Mouse (Mus musculus) neural tube, embryonic 13.5 days (tissue): ENCODE results near the gene Psmd2. TPM values are rescaled to one million over a fixed set of nuclear protein-coding genes. Genes with fewer than 3 reads are reported as not detected.

Source experiments
- ATAC-seq: fragments of 200-750 bp; cut with Nextera tagmentation; 2 replicates; pipeline ENCODE4 v1.8.0; 2017; ENCODE audit warnings: low read depth, mild to moderate bottlenecking, moderate TSS enrichment, moderate library complexity
- H3K27ac ChIP-seq: fragments of 300-500 bp; sonication (generic); replicated peaks from 2 replicates; pipeline ENCODE4 v1.5.1; 2015; ENCODE audit warnings: moderate library complexity, mild to moderate bottlenecking, inconsistent platforms
- H3K27me3 ChIP-seq: fragments of 300-500 bp; sonication (generic); 2 replicates; pipeline ENCODE4 v1.6.1; 2015; ENCODE audit warnings: mild to moderate bottlenecking, inconsistent platforms
- H3K36me3 ChIP-seq: fragments of 300-500 bp; sonication (generic); 2 replicates; pipeline ENCODE4 v1.6.1; 2015; ENCODE audit warnings: mild to moderate bottlenecking, inconsistent platforms
- H3K4me1 ChIP-seq: fragments of 300-500 bp; sonication (generic); replicated peaks from 2 replicates; pipeline ENCODE4 v1.6.1; 2015; ENCODE audit warnings: inconsistent platforms
- H3K4me2 ChIP-seq: fragments of 300-500 bp; sonication (generic); 2 replicates; pipeline ENCODE4 v1.6.1; 2015; ENCODE audit warnings: inconsistent platforms, mild to moderate bottlenecking, moderate library complexity
- H3K4me3 ChIP-seq: fragments of 300-500 bp; sonication (generic); 2 replicates; pipeline ENCODE4 v1.5.1; 2015; ENCODE audit warnings: mild to moderate bottlenecking, inconsistent platforms
- H3K9ac ChIP-seq: fragments of 300-500 bp; sonication (generic); 2 replicates; pipeline ENCODE4 v1.6.1; 2015; ENCODE audit warnings: moderate library complexity, mild to moderate bottlenecking, inconsistent platforms
- H3K9me3 ChIP-seq: fragments of 300-500 bp; sonication (generic); 2 replicates; pipeline ENCODE4 v1.6.1; 2016; ENCODE audit warnings: inconsistent platforms
- WGBS: fragments of 180-500 bp; shearing (Covaris S2); methylation state at CpG from one replicate; pipeline ENCODE4 v1.1.7; 2015; 5-methylcytosine and 5-hydroxymethylcytosine counted together
- microRNA counts: library from miRNA; unstranded; fragments of <30 nt; microRNA quantifications from one replicate; lab custom pipeline; 2016
- microRNA-seq: library from miRNA; unstranded; fragments of <30 nt; microRNA quantifications from one replicate; pipeline ENCODE4, GENCODE M21; 2016
- polyA plus RNA-seq: library from polyadenylated mRNA; unstranded; fragments of >200 nt; fragmentation: Nextera tagmentation; extraction: Ambion mirVana; gene quantifications from 2 replicates; pipeline ENCODE4 v1.2.1, GENCODE M21; 2015

Psmd2 gene
- polyA plus RNA-seq, 1 experiment from 2014 or later, result 352 TPM

- no peaks in the 10 kb centered on the region for H3K9me3 ChIP-seq
- H3K27ac ChIP-seq, result no peak overlapping the region
- no peak for ATAC-seq
- peaks cover 26% of the 10 kb centered on the region for H3K4me1 ChIP-seq
- WGBS, result 93% methylated on average over 2 of the region's 2 CpGs
- no peaks in the 10 kb centered on the region for H3K27me3 ChIP-seq
- H3K9ac ChIP-seq, result no peak overlapping the region
- peaks cover 90% of the 10 kb centered on the region for H3K36me3 ChIP-seq
- H3K4me2 ChIP-seq, result no peak overlapping the region
- H3K4me3 ChIP-seq, result no peak overlapping the region
These were observed 55.1 kb downstream of the Psmd2 start for GRCm38 (mm10) chr16:20706407-20707055.

DNA sequence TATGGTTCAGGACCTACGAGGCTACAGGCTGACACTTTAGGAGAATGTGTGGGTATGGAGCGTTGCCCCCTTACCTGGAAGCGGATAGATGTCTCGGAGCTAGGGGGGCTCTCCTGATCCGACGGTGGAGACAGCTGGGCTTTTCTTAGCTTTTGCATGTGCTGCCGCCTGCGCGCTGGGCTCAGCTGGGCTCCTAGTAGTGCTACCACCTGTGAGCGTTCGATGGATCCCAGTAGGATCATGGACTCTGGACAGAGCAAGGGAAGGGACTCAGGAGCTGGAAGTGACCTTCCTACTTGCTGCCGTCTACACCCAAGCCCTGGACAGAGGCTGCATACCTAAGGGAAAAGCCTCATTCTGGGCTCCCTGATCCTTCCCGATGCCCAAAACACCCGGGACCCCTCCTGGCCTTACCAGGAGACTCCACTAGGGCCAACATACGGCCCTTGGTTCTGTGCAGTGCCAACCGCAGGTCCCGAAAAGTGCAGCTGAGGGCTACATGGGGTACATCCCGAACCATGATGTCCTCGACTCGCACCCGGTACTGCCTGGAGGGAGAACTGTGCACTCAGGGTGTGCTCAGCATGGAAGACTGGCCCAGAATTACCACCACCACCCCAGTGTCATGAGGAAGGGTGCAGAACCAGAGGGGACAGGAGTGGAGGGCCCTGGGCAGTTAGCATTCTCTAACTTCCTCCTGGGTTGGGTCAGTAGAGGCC is 56.9 kb downstream of the Psmd2 start:
- H3K27me3 ChIP-seq, result no peaks in the 10 kb centered on the region
- H3K27ac ChIP-seq, result no peak overlapping the region
- H3K4me3 ChIP-seq, result no peak overlapping the region
- peak overlapping the region; percentile 8; the same call in 1 of the 2 replicates for H3K9ac ChIP-seq
- no peak for ATAC-seq
- H3K9me3 ChIP-seq, result no peaks in the 10 kb centered on the region
- peaks cover 15% of the 10 kb centered on the region; the same call in 1 of the 2 replicates for H3K4me1 ChIP-seq
- no peak overlapping the region for H3K4me2 ChIP-seq
- peaks cover 98% of the 10 kb centered on the region for H3K36me3 ChIP-seq
- 93% methylated on average over 21 of the region's 21 CpGs for WGBS

GRCm38 (mm10) chr16:20708939-20709734 is 57.7 kb downstream of the Psmd2 start:
- H3K9ac ChIP-seq, result peak overlapping the region; percentile 17; the same call in 1 of the 2 replicates
- no peak overlapping the region for H3K4me2 ChIP-seq
- H3K4me1 ChIP-seq, result peaks cover 20% of the 10 kb centered on the region
- no peak overlapping the region for H3K4me3 ChIP-seq
- H3K27ac ChIP-seq, result no peak overlapping the region
- ATAC-seq, result peak; percentile 62
- 74% methylated on average over 19 of the region's 19 CpGs for WGBS
- no peaks in the 10 kb centered on the region for H3K27me3 ChIP-seq
- H3K36me3 ChIP-seq, result peaks cover 91% of the 10 kb centered on the region
- H3K9me3 ChIP-seq, result no peaks in the 10 kb centered on the region

- Histone ChIP-seq H3K4me1 (peaks cover 32% of the 10 kb centered on the region), H3K4me3 (no peak overlapping the region), H3K27me3 (no peaks in the 10 kb centered on the region), H3K4me2 (no peak overlapping the region), H3K27ac (no peak overlapping the region), H3K36me3 (peaks cover 79% of the 10 kb centered on the region), H3K9me3 (no peaks in the 10 kb centered on the region), H3K9ac (no peak overlapping the region)
- WGBS, result 95% methylated on average over 11 of the region's 11 CpGs
- ATAC-seq, result no peak
These were observed 58.9 kb downstream of the Psmd2 start for GRCm38 (mm10) chr16:20710370-20710769.

DNA sequence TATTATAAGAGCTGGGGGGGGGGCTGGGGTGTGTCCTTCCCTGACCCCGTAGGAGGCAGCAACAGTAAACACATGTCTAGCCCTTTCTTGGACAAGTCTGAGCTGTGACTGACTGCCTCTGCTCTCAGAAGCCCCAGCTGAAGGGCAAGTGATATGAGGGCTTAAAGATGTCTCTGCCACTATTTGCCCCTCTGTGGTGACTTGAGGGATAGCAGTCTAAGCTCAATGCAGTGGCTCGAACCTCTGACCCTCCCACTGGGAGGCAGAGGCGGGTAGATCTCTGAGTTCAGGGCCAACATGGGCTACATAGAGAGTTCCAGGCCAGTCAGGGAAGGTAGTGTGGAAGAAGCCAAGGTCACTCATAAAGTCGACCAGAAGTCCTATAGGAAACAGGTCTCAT is 59.4 kb downstream of the Psmd2 start:
- ATAC-seq, result no peak
- Histone ChIP-seq H3K27ac (no peak overlapping the region), H3K27me3 (no peaks in the 10 kb centered on the region), H3K9ac (no peak overlapping the region), H3K4me2 (no peak overlapping the region), H3K36me3 (peaks cover 74% of the 10 kb centered on the region), H3K4me3 (no peak overlapping the region), H3K4me1 (peaks cover 36% of the 10 kb centered on the region), H3K9me3 (no peaks in the 10 kb centered on the region)
- WGBS, result 82% methylated on average over 4 of the region's 4 CpGs

GRCm38 (mm10) chr16:20712190-20712589 is 60.7 kb downstream of the Psmd2 start:
- H3K27ac ChIP-seq, result no peak overlapping the region
- peaks cover 60% of the 10 kb centered on the region for H3K36me3 ChIP-seq
- no peak overlapping the region for H3K4me2 ChIP-seq
- H3K9me3 ChIP-seq, result no peaks in the 10 kb centered on the region
- H3K4me3 ChIP-seq, result no peak overlapping the region
- H3K4me1 ChIP-seq, result peaks cover 47% of the 10 kb centered on the region
- ATAC-seq, result no peak
- no peaks in the 10 kb centered on the region for H3K27me3 ChIP-seq
- H3K9ac ChIP-seq, result no peak overlapping the region
- WGBS, result 73% methylated on average over 9 of the region's 9 CpGs

DNA sequence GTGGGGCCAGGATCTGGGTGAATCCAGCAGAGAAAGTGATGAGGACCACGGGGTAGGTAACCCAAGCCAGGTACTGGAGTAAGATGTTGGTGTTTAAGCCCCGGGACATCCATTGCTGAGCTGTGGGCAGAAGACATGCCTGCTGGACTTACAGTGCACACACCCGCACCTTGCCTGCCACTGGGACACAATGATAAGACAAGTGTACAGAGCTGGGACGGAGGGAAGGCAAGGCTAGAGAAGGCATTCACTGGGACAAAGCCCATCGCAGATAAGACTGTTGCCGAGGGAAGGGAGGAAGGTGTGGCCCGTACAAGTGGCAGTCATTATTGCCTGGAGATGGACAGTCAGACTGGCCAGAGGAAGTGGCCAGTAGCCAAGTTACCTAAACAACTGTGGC is 61.4 kb downstream of the Psmd2 start:
- Histone ChIP-seq H3K9me3 (no peaks in the 10 kb centered on the region), H3K27me3 (no peaks in the 10 kb centered on the region), H3K4me2 (no peak overlapping the region), H3K36me3 (peaks cover 53% of the 10 kb centered on the region), H3K9ac (no peak overlapping the region; the same call in 1 of the 2 replicates), H3K4me1 (peaks cover 49% of the 10 kb centered on the region), H3K4me3 (no peak overlapping the region), H3K27ac (no peak overlapping the region)
- no peak for ATAC-seq
- 89% methylated on average over 7 of the region's 7 CpGs for WGBS

MicroRNAs encoded within 50 kb of the gene (microRNA counts, 519-probe panel; counts per million panel counts)
- 3,632 counts per million, percentile 53 among the panel's probes with 10 or more counts for microRNA mmu-miR-1224 (lab: Ali Mortazavi, UCI)

Small RNA genes within 50 kb of the gene (microRNA-seq; reads per million reads assigned to microRNA genes)
- gene Mir1224, result 37.0 reads per million, percentile 42 among the genes with 10 or more reads in this experiment

Other genes with a start within 250 kb of the Psmd2 start
- gene Abcc5, start 225.3 kb upstream of the Psmd2 start, polyA plus RNA-seq, result 120 and 123 TPM in 2 replicates
- gene Eif2b5, start 152.8 kb upstream of the Psmd2 start, polyA plus RNA-seq, result 102 and 103 TPM in 2 replicates
- 48.5 and 55.4 TPM in 2 replicates for gene Dvl3, start 134.7 kb upstream of the Psmd2 start, polyA plus RNA-seq
- 1,020 and 1,063 TPM in 2 replicates for gene Ap2m1, start 116.2 kb upstream of the Psmd2 start, polyA plus RNA-seq
- gene Abcf3, start 103.1 kb upstream of the Psmd2 start, polyA plus RNA-seq, result 72.2 and 81.5 TPM in 2 replicates
- 23.8 and 27.0 TPM in 2 replicates for gene Vwa5b2, start 62.2 kb upstream of the Psmd2 start, polyA plus RNA-seq
- 15.0 and 16.2 TPM in 2 replicates for gene Eef1akmt4, start 40.1 kb upstream of the Psmd2 start, polyA plus RNA-seq
- 1.4 TPM in 1 of 2 replicates, not detected in the other for gene Gm49333, start 40.0 kb upstream of the Psmd2 start, polyA plus RNA-seq
- gene Alg3, start 39.9 kb upstream of the Psmd2 start, polyA plus RNA-seq, result 43.2 and 44.8 TPM in 2 replicates
- gene Camk2n2, start 30.4 kb upstream of the Psmd2 start, polyA plus RNA-seq, result 20.8 and 23.7 TPM in 2 replicates
- 12.2 and 12.8 TPM in 2 replicates for gene Ece2, start 21.8 kb upstream of the Psmd2 start, polyA plus RNA-seq
- 141 and 144 TPM in 2 replicates for gene Eif4g1, start 16.7 kb downstream of the Psmd2 start, polyA plus RNA-seq
- gene Fam131a, start 41.6 kb downstream of the Psmd2 start, polyA plus RNA-seq, result 26.3 and 27.8 TPM in 2 replicates
- 89.9 and 92.3 TPM in 2 replicates for gene Polr2h, start 66.0 kb downstream of the Psmd2 start, polyA plus RNA-seq
- gene Clcn2, start 66.1 kb downstream of the Psmd2 start, polyA plus RNA-seq, result 30.8 and 31.4 TPM in 2 replicates
- 5.8 and 6.9 TPM in 2 replicates for gene Chrd, start 81.5 kb downstream of the Psmd2 start, polyA plus RNA-seq
- 0.99 and 1.5 TPM in 2 replicates for gene Thpo, start 82.9 kb downstream of the Psmd2 start, polyA plus RNA-seq